In the genomic region with DNA sequence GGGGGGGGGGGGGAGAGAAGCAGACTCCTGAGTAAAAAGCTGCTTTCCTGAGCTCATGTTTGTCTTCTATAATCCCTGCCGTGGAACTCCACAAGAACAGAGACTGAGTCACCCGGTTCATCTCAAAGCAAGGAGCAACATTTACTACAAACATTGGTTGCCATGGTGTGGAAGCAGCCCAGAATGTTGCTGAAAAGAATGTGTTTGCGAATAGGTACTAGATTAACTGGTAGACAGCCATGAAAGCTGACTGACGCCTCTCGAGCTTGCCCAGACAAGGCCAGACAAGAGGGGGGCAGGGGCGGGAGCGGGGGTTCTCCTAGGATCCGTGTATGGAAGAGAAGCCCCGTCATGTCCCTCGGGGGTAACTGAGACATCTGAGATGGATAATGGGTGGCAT, we compare ENCODE assay signal across 15 mouse cellular contexts. TPM values are rescaled to one million over a fixed set of nuclear protein-coding genes. Genes with fewer than 3 reads are reported as not detected.
DNase-seq lines count a peak whose midpoint lies in the region; ATAC-seq and TF ChIP-seq lines count a peak whose summit lies in the region.
"Had no signal": no experiment of that assay in that cellular context is flagged by ENCODE, and none has a peak within 500 bp of the region (broad histone marks: within the 10 kb centered on the region; RNA-seq: fewer than 3 reads in every experiment).

No protein-coding gene starts in this region.

- no peak for TF ChIP-seq EP300 in lung, postnatal 0 days (IDR thresholded peaks at IDR 0.05)

- H3K9ac ChIP-seq in lung, postnatal 0 days (replicated peaks; ENCODE audit: low read depth) = no peak overlapping the region
- H3K9ac ChIP-seq in embryonic facial prominence, embryonic 14.5 days (ENCODE audit: low read depth, low read length) = no peak overlapping the region
- H3K9ac ChIP-seq: forebrain, embryonic 15.5 days; hindbrain, embryonic 14.5 days; liver, embryonic 12.5 days had no signal

- H3K9me3 ChIP-seq in lung, postnatal 0 days (ENCODE audit: low read length) = no peaks in the 10 kb centered on the region
- H3K9me3 ChIP-seq in embryonic facial prominence, embryonic 14.5 days (ENCODE audit: control insufficient read depth, low read length) = no peaks in the 10 kb centered on the region
- H3K9me3 ChIP-seq: forebrain, embryonic 15.5 days; liver, embryonic 12.5 days had no signal

- TF ChIP-seq CTCF in lung, postnatal 0 days (IDR thresholded peaks at IDR 0.05) = no peak
- TF ChIP-seq CTCF in lung, adult 2 months (IDR thresholded peaks at IDR 0.05; ENCODE audit: insufficient read depth, low read length) = no peak

- H3K4me2 ChIP-seq in lung, postnatal 0 days (replicated peaks; ENCODE audit: low read depth, low read length) = no peak overlapping the region
- H3K4me2 ChIP-seq in embryonic facial prominence, embryonic 14.5 days (ENCODE audit: low read depth, low read length) = no peak overlapping the region
- H3K4me2 ChIP-seq: forebrain, embryonic 15.5 days; hindbrain, embryonic 14.5 days; liver, embryonic 12.5 days had no signal

- ATAC-seq in lung, postnatal 0 days = peak; percentile 38
- peak; percentile 83 for ATAC-seq in embryonic facial prominence, embryonic 14.5 days (ENCODE audit: low read depth)
- ATAC-seq in granulocyte monocyte progenitor cell, adult 5-6 weeks (replicated peaks; ENCODE audit: poor library complexity, severe bottlenecking) = no peak
- ATAC-seq: forebrain, embryonic 15.5 days; liver, embryonic 12.5 days had no signal

- no peaks in the 10 kb centered on the region for H3K27me3 ChIP-seq in lung, postnatal 0 days (replicated peaks; ENCODE audit: insufficient read depth, low read length)
- H3K27me3 ChIP-seq in embryonic facial prominence, embryonic 14.5 days (replicated peaks; ENCODE audit: control insufficient read depth, insufficient read depth, low read length) = no peaks in the 10 kb centered on the region
- H3K27me3 ChIP-seq: forebrain, embryonic 15.5 days; liver, embryonic 12.5 days had no signal

- peak; percentile 58 for DNase-seq in lung, postnatal 0 days (ENCODE audit: low spot score)
- DNase-seq in lung, adult 2 months = no peak
- DNase-seq in brain, adult 2 months (ENCODE audit: low read depth, low spot score) = peak; percentile 24
- DNase-seq in embryonic facial prominence, embryonic 14.5 days (ENCODE audit: low spot score) = peak; percentile 77
- peak; percentile 17 for DNase-seq in mesoderm, embryonic 11.5 days (ENCODE audit: low read depth, low spot score)
- no peak for DNase-seq in layer of hippocampus, postnatal 10 days (ENCODE audit: low spot score in 2 of 2)
- DNase-seq: cerebellum, postnatal 36 days; gastrocnemius, postnatal 10 days; kidney, adult 8-10 months; right cerebral cortex, adult 18-20 months; thymus, adult 2 months had no signal

- H3K4me1 ChIP-seq in lung, postnatal 0 days (ENCODE audit: insufficient read depth, low read depth, low read length) = no peaks in the 10 kb centered on the region
- peaks cover 6% of the 10 kb centered on the region for H3K4me1 ChIP-seq in lung, adult 2 months (ENCODE audit: control insufficient read depth, insufficient read depth, low read length)
- no peaks in the 10 kb centered on the region for H3K4me1 ChIP-seq in embryonic facial prominence, embryonic 14.5 days (ENCODE audit: control insufficient read depth, insufficient read depth, low read length)
- H3K4me1 ChIP-seq: forebrain, embryonic 15.5 days; liver, embryonic 12.5 days had no signal

- no peak overlapping the region for H3K27ac ChIP-seq in lung, postnatal 0 days (ENCODE audit: low read length)
- H3K27ac ChIP-seq in embryonic facial prominence, embryonic 14.5 days (replicated peaks; ENCODE audit: low read depth, low read length) = no peak overlapping the region
- H3K27ac ChIP-seq: forebrain, embryonic 15.5 days; hindbrain, embryonic 14.5 days; liver, embryonic 12.5 days had no signal

- TF ChIP-seq POLR2A in lung, adult 2 months (IDR thresholded peaks at IDR 0.05; ENCODE audit: borderline replicate concordance, extremely low read depth, low read depth, low read length) = no peak

- 0 out of 2 replicates have a peak, but pooled peaks cover 8% of the 10 kb centered on the region for H3K36me3 ChIP-seq in lung, postnatal 0 days (ENCODE audit: insufficient read depth, low read length)
- peaks cover 60% of the 10 kb centered on the region for H3K36me3 ChIP-seq in embryonic facial prominence, embryonic 14.5 days (ENCODE audit: control insufficient read depth, insufficient read depth, low read length)

- WGBS in lung, postnatal 0 days = 69% methylated on average over 10 of the region's 10 CpGs
- 55% methylated on average over 10 of the region's 10 CpGs for WGBS in lung, adult 2 months
- 74% methylated on average over 10 of the region's 10 CpGs for WGBS in embryonic facial prominence, embryonic 14.5 days

- H3K4me3 ChIP-seq in lung, postnatal 0 days (ENCODE audit: low read depth, low read length) = no peak overlapping the region
- H3K4me3 ChIP-seq in lung, adult 2 months (replicated peaks; ENCODE audit: extremely low read depth, low read depth, low read length) = no peak overlapping the region
- no peak overlapping the region for H3K4me3 ChIP-seq in embryonic facial prominence, embryonic 14.5 days (ENCODE audit: low read depth, low read length)
- H3K4me3 ChIP-seq: forebrain, embryonic 15.5 days; liver, embryonic 12.5 days had no signal

RNA-seq across cellular contexts. Expression of gene A930033H14Rik, which starts 58.5 kb away (rescaled TPM):
- 0.90 and 1.00 TPM in 2 replicates for polyA plus RNA-seq in lung, postnatal 0 days (2015; fragmentation: Nextera tagmentation; extraction: Ambion mirVana)
- 0.53 and 1.0 TPM in 2 replicates for polyA plus RNA-seq in lung, adult 2 months (2012; rRNA removed)
- polyA plus RNA-seq in embryonic facial prominence, embryonic 14.5 days (2014; fragmentation: Nextera tagmentation; extraction: Ambion mirVana) = 2.5 and 3.1 TPM in 2 replicates
- total RNA-seq in granulocyte monocyte progenitor cell, adult 5-6 weeks (2014; fragmentation: Nextera tagmentation) = 2.6 and 4.3 TPM in 2 replicates
- total RNA-seq in granulocyte monocyte progenitor cell, adult 5-6 weeks (2017) = 1.2 and 1.5 TPM in 2 replicates
- 1 to 10 TPM; 4.3 to 5.5 TPM for total RNA-seq in layer of hippocampus, postnatal 10 days (2021)

Comparison
In these comparisons a context has a peak if more than half of its experiments do, and no peak if none do; other contexts are left out.
1. DNase-seq: peak in lung, postnatal 0 days (single experiment), brain, adult 2 months (single experiment), embryonic facial prominence, embryonic 14.5 days (single experiment) and mesoderm, embryonic 11.5 days (single experiment); none in lung, adult 2 months (single experiment) and layer of hippocampus, postnatal 10 days (0 of 2).